Mouse (Mus musculus) testis, postnatal 10 days (tissue): ENCODE measurements around the gene Cdc42bpg.

Source experiments
- DNase-seq: peaks from one replicate; pipeline ENCODE4 v3.0.0; 2021; ENCODE audit warnings: low spot score

Cdc42bpg gene

GRCm38 (mm10) chr19:6349215-6349983, 43.1 kb downstream of the Cdc42bpg start:
- no peak for DNase-seq

- DNase-seq, result no peak
These were observed 45.3 kb downstream of the Cdc42bpg start for GRCm38 (mm10) chr19:6351431-6352106.

DNA sequence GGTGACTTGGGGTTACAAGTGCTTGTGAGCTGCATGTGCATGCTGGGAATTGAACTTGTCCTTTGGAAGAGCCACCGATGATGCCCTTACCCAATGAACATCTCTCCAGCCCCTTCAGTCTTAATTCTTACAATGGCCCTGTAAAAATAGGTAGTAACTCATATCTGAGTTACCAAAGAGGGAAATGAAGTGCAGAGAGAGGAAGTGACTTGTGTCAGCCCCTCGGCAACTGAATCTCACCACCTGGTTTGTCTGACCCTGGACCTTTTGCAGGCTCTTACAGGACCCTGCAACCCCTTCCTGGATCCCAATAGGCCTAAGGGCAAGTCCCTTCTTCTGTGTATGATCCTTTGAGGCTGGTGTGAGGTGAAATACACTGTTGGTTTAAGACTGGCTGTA, 45.9 kb downstream of the Cdc42bpg start:
- no peak for DNase-seq

DNA sequence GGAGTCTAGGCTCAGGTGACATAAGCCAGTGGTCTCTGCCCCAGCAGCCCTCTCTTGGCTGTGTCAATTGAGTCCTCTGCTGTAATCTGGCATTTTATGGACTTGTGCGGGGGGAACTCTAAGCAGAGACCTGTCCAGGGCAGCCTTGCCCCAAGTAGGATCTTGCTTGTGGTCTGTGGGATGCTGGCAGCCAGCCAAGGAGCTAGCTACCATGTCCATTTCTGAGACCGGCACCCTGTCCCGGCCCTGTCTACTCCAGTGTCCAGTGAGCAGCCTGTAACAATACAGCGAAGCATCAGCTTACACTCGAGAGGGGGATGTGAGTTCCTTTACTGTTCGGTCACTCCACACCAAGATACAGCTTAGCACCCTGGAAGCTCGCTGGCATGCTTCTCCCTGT, 47.8 kb downstream of the Cdc42bpg start:
- no peak for DNase-seq

GRCm38 (mm10) chr19:6361291-6361690, 55.0 kb downstream of the Cdc42bpg start:
- DNase-seq, result no peak

- DNase-seq, result no peak
These were observed 56.8 kb downstream of the Cdc42bpg start for GRCm38 (mm10) chr19:6363091-6363410.

DNA sequence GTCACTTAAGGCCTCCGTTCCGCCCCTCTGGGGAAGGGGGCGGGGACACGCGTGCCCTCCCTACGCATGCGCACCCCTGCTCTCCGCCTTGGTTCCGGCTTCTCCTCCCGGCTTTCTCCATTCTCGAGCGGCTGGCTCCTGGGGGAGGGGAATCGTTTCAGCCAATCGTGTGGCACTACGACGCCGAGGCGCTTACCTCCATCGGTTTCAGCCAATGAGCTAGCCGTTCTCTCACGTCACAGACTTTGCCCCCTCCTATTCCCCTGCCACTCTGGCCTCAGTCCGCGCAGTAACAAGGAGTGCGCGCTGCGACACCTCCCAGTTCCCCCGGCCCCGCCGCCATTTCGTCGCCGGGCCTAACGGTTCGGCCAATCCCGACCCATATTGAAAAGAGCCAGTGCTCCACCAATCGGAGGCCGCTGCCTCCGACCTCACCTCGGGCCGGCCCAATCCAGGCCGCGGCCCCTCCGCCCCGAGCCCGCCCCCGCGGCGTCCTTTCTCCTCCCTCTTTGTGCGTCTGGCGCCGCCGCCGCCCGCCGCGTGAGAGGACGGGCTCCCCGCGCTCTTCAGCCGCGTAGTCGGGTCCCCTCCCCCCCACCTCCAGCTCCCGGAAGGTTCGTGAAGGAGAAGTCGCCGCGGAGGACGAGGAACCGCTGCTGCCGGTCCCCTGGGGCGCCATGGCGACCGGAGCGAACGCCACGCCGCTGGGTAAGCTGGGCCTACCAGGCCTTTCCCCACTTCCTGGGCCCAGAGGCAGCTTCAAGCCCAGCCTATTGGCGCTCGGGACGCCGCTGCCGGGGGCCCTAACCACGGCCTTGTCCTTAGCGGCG, 57.4 kb downstream of the Cdc42bpg start, which contains the start of gene Sf1:
Sf1 (plus strand) TSS at position 280 of the 830 bp plus-strand sequence.
- peak; percentile 99 for DNase-seq

- peak; percentile 96 for DNase-seq
These were observed 58.1 kb downstream of the Cdc42bpg start for GRCm38 (mm10) chr19:6364317-6364725.

- no peak for DNase-seq
These were observed 58.6 kb downstream of the Cdc42bpg start for GRCm38 (mm10) chr19:6364842-6365241.

DNA sequence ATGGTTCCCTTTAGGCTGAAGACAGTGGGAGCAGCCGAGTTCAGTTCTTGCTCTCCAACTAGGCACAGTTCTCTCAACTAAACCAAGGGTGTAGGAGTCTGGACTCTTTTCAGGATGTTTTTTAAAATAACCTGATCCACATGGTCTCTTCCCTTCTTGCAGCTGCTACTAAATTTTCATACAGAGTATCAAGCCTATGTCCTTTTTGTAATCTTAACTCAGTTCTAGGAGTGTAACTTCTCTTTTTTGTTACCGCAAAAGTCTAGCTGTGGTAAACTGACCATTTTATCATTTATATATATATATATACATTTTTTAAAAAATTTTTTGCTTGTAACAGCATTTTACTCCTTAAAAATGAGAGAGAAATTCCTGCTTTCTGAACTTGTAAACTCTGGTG, 63.9 kb downstream of the Cdc42bpg start:
- no peak for DNase-seq

- no peak for DNase-seq
These were observed 66.2 kb downstream of the Cdc42bpg start for GRCm38 (mm10) chr19:6372433-6372832.

DNA sequence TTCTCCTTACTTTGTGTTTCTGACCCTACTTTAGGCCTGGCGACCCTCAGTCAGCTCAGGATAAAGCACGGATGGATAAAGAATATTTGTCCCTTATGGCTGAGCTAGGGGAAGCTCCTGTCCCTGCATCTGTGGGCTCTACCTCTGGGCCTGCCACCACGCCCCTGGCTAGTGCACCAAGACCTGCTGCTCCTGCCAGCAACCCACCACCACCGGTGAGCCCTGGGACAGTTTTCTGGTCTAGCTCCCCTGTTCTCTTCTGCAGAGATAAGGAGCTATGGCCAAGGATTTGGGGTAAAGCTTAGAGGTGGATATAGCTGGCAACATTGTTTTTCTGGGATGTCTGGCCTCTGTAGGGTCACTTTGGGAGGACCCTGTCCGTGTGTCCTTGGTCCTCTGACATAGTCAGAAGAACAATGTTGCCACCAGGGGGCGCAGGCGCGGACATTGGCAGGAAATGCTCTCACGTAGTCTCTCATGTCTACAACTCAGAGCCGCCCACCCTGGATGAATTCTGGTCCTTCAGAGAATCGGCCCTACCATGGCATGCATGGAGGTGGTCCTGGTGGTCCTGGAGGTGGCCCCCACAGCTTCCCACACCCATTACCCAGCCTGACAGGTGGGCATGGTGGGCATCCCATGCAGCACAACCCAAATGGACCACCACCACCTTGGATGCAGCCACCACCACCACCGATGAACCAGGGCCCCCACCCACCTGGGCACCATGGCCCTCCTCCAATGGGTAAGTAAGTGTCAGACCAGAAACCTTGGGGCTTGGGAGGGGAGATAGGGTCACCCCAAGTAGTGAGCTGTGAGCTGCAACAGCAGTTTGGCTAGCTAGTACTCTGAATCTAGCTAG, 67.5 kb downstream of the Cdc42bpg start:
- DNase-seq, result peak; percentile 98

- DNase-seq, result no peak
These were observed 68.3 kb downstream of the Cdc42bpg start for GRCm38 (mm10) chr19:6374571-6374970.
